Mouse (Mus musculus) liver, adult 2 months (tissue): Measurements from ENCODE around the gene B3galt5.

ENCODE experiments used
- CTCF ChIP-seq: fragments of 200-500 bp; IDR thresholded peaks from 2 replicates; pipeline ENCODE4 v1.5.1; 2011; ENCODE audit warnings: low read depth, low read length, control low read depth
- POLR2A ChIP-seq: fragments of 200-500 bp; IDR thresholded peaks from 2 replicates; pipeline ENCODE4 v1.6.1; 2011; ENCODE audit warnings: low read length, control low read depth; ENCODE audit not compliant: insufficient read depth; ENCODE audit errors: extremely low read depth

DNA sequence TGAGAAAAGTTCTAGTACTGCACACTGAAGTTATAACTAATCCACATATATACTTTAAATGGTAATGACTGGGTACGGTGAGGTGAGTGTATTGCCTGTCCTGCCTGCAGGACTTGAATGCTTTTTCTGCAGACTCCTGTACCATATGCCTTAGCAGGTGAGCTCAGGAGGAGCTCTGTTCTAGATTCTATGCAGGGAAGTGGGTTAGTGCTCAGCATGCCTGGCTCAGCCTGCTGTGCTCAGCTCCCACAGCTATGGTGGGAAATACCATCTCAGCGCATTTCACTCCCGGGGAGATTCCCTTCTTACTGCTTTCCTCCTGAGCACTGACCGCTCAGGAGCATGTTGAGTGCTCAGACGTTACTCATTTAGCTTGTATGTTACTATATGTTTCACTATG is 48.0 kb upstream of the B3galt5 start:
- TF ChIP-seq CTCF (no peak), POLR2A (no peak)
